Mouse (Mus musculus): ENCODE data around the gene BC025446.
"Not testable (repeated sequence)": the region's sequence is repeated elsewhere in the genome, so short reads cannot be mapped to it uniquely, and the experiment has no call there.

BC025446 gene

GRCm38 (mm10) chr15:75215778-75216691, at the start of gene BC025446:
Gene BC025446, plus strand, starts transcription at chr15:75216376.
- no peak for DNase-seq

DNA sequence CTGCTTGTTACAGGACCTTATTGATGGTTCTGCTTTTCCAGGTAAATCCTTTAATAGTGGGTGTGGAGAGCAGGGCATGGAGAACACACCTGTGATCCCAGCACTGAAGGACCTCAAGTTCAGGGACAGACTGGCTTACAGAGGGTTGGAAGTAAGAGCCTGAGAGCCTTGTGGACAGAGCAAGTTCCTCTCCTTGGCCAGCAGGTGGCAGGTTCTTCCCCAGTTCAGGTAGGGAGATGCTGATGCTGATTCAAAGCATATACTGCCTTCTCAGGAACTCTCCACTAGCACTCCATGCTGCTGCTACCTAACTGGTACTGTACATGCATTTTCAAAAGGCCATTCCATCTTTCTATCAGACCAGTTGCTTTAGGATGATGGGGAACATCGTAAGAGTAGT, 40.7 kb upstream of the BC025446 start:
- peak; percentile 5 to 23 for DNase-seq

- no peak for DNase-seq
Measured at GRCm38 (mm10) chr15:75186291-75186690, 29.9 kb upstream of the BC025446 start.

- peak in 1 of 2 experiments; percentile 7 for DNase-seq
Measured at GRCm38 (mm10) chr15:75189116-75189515, 27.1 kb upstream of the BC025446 start.

- DNase-seq = not testable (repeated sequence)
Measured at GRCm38 (mm10) chr15:75190560-75190959, 25.6 kb upstream of the BC025446 start.

DNA sequence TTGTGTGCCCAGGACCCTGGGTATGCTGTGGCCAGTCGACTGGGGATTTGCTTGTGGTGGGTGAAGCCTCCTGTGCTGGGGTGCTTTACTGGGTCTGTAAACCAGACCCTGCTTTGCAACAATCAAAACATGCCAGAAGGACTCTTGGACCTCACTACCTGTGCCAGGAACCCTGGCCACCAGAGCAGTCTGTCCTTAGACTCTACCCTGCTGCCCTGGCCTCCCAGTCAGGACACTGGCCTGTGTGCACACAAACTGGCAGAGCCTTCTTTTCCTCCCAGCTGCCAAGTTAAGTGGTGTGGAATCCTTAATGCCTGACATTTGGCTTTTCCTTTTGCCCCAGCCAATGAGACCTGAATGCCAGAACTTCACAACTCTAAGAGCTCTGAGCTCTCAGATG, 655 bp downstream of the BC025446 start:
- DNase-seq = no peak

DNA sequence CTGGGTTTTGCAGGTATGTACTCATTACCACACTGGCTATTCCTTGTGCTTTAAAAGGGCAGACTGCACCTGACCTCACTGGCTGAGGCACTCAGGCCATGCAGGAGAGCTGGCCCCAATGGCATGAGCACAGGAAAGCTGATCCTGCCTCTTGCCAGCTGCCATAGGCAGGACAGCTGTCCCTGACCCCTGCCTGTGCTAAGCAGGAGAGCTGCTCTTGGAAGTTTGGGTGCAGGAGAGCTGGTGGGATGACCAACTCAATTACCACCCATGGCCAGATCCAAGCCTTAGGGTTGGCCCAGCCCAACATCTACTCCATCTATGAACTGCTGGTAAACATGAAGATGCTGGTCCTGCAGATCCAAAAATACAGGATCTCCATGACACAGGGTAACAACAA, 5.8 kb downstream of the BC025446 start:
- no peak for DNase-seq

DNA sequence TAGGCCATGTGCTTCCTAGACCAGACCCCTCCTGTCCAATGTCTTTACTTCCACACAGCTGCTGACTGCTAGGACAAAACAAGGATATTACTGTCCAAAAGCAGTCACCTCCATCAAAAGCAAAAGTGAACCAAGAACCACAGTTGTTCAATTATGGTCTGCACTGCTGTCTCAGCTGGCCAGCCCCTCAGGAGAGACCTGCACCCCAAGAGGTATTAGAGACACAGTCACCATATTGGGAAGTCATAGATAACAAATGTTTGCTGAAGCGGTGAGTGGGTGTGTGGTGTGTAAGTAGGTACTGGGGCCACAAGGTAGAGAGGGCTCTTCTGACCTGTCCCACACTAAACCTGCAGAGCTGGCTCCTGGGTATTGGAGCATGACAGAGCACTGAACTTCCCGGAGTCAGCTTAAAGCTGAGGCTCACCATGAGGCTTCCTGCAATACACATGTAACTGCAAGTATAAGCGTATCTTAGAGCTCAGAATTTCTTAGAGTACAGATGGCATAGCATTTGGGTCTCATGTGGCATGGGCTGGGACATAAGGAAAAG, 21.6 kb downstream of the BC025446 start:
- no peak for DNase-seq

- DNase-seq = no peak
Measured at GRCm38 (mm10) chr15:75240558-75240957, 24.4 kb downstream of the BC025446 start.

- no peak for DNase-seq
Measured at GRCm38 (mm10) chr15:75242756-75243640, 26.8 kb downstream of the BC025446 start.

DNA sequence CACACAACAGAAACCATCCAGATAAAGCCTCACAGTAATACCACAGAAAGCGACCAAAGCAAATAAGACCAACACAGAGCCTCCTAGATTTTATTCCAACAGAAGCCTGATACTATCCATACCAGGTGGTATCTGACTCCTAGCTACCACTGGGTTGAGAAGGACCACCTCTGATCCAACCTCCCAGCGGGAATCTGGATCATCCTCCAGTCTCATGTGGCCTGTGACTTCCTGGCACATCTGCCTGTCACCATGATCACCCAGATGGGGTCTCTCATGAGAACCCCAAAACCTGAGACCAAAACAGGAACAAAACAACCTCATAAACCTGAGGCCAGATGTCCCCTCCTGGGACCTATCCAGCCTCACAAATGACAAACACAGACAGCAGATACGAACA, 38.5 kb downstream of the BC025446 start:
- no peak for DNase-seq

DNA sequence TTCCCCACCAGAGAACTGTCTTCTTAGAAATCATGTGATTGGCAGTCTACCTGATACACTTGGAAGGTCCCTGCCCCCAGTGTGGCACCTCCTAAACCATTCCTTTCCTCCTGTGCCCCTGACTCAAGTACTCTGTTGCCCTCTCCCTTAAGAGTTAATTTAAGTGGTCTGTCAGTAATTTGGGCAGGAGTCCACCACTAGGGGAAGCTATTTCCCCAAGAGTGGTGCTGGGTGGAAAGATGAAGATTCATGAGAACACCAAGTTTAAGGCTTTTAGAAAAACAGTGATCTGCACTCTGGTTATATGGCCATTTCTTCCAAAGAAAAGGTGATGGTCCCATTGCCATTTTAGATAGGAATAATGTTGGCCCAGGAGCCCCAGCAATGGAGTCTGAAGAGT, 49.7 kb downstream of the BC025446 start:
- no peak for DNase-seq

DNA sequence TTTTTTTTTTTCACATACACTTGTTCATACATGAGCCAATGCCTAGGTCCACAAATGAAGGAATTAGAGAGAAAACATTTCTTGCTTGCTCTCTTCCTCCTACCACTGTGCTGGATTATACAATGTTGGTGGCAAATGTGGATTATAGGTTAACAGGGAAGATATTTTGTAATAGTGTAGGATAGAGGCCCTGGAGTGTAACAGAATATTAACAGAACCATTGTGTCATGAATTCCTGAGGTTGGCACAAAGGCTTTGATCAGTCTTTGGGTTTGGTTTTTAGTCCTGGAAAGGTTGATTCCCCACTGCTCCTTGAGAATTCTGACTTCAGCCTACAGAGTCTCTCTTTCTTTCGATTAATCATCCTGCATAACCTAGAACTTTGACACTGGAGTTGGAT, 50.5 kb downstream of the BC025446 start:
- DNase-seq = no peak

DNA sequence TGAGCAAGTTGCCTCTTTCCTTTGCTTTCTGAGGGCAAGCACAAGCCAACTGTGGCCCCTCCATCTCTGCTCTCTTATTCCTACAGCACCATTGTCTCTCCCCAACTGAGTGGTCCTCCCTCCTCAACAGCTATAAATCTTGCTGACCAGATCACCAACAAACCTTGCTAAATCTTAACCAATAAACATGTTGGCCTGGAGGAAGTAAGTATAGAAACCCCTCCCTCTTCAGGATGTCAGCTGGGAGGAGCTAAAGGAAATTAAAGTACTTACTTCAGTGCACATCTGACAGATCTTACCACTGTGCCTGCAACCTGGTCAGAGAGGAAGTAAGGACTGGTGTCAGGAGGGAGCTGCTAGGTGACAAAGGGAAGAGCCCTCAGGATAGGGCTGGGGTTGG, 51.9 kb downstream of the BC025446 start, which contains the start of gene Ly6f:
Gene Ly6f (plus strand): TSS at position 301 of the 400 bp plus-strand sequence.
- DNase-seq = no peak

DNA sequence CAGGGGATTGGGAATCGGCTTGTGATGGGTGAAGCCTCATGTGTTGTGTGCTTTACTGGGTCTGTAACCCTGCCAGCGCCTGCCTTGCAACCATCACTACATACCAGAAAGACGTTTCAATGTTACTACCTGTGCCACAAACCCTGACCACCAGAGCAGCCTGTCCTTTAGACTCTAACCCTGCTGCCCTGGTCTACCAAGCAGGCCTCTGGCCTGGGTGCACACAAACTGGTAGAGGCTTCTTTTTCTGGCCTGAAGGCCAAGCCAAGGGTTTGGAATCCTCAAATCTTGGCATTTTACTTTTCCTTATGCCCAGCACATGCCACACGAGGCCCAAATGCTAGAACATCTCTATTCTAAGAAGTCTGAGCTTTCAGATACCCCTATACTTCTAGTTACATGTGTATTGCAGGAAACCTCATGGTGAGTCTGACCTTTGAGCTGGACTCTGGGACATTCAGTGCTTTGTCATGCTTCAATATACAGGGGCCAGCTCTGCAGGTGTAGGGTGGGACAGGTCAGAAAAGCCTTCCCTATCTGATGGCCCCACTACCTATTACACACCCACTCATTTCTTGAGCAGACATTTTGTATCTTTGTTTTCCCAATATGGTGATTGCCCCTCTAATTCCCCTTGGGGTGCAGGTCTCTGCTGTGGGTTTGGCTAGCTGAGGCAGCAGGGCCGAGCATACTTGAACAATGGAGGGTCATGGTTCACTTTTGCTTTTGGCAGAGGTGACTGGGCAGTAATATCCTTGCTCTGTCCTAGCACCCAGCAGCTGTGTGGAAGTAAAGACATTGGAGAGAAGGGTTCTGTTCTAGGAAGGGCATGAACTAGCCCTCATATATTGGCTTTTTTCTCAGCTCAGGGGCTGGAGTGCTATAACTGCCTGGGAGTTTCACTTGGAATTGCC, 53.0 kb downstream of the BC025446 start:
- DNase-seq = no peak

GRCm38 (mm10) chr15:75270169-75270568, 54.0 kb downstream of the BC025446 start:
- DNase-seq = no peak

- no peak for DNase-seq
Measured at GRCm38 (mm10) chr15:75270691-75271362, 54.7 kb downstream of the BC025446 start.

DNA sequence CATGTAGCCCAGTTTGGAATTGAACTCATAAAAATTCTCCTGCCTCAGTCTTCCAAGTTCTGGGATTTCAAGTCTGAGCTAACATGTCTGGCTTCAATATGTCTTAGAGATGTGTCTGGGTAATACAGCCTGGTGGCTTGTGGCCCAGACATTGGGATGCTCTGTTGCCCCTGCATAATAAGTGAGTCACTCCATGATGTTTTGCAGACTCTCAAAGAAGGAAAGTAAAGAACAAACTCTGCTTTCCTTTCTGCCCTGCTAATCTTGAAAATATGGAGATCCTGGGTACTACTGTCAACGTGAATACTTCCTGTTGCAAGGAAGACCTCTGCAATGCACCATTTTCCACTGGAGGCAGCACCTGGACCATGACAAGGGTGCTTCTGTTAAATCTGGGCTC, 55.2 kb downstream of the BC025446 start:
- no peak for DNase-seq

- no peak for DNase-seq
Measured at GRCm38 (mm10) chr15:75271891-75272290, 55.7 kb downstream of the BC025446 start.
